Mouse (Mus musculus) retina, embryonic 14.5 days (tissue): ENCODE data around the gene Lrrn4.

ENCODE experiments used
- DNase-seq: peaks from one replicate; pipeline ENCODE4 v3.0.0-alpha.2; 2015; ENCODE audit warnings: low spot score

Gene Lrrn4

DNA sequence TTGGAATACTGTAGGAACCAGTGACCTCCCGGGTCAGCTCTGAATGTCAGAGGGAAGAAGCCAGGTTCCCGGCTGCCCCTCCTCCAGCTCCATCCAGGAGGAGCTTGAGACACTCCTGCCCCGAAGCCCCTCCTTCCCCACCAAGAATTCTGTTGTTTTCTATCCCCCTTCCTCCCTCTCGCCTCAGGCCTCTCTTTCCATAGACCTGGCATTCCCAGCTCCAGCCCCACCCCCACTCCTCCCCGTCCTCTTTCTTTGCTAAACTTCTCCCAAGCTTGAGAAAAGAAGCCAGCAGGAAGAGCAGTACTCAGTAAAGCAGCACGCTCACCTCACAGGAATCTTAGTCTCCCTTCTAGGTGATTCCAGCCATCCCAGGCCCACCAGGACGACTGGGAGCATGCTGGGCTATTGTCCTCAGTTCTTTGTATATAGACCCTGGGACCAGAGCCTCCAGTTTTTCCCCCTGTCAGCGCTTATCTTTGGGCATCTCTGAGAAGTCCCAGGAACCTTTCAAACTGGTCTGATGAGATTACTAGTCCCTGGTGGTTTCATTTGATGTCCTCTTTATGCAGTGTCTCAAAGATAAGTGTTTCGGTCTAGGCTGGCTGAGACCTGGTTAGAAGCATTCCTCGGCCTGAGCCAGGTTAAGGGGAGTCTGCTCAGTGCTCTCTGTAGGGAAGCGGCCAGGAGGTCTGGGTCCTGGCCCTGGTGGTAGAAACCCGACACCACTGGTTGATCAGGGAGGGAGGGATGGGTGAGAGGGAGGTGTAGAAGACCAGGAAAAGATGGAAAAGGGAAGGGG, at the start of gene Lrrn4:
TSS of gene Lrrn4 (minus strand) at position 48 of the 802 bp plus-strand sequence.
- peak; percentile 17 for DNase-seq

DNA sequence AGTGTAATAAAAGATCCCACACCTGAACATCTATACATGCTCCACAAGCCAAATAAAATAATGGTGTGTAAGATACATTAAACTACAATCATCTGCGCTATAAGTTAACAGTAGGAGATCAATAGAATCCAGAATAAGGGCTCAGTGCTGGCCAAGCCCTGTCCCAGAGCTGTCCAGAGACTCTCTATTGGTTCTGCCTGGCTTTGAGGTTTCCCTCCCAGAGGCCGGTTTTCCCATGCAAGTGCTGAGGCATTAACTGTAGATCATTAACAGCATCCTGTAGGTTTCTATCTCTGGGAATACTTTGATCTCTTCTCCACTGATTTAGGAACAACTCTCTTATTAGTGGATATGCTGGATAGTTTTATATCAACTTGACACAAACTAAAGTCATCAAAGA, 48.3 kb upstream of the Lrrn4 start:
- no peak for DNase-seq

DNA sequence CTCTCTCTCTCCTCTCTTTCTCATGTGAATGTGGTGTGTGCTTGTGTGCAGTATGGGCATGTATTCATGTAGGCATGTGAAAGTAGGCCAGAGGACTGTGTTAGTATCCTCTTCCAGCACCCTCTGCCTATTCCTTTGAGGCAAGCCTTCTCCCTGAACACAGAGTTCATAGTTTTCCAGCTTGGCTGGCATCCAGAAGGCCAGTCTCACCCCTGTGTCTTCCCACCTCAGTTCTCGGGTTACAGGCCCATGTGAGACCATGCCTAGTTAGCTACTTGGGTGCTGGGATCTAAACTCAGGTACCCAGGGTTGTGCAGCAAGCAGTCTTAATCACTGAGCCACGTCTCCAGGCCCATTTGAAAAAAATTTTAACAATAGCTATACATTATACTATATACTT, 47.2 kb upstream of the Lrrn4 start:
- DNase-seq = no peak

DNA sequence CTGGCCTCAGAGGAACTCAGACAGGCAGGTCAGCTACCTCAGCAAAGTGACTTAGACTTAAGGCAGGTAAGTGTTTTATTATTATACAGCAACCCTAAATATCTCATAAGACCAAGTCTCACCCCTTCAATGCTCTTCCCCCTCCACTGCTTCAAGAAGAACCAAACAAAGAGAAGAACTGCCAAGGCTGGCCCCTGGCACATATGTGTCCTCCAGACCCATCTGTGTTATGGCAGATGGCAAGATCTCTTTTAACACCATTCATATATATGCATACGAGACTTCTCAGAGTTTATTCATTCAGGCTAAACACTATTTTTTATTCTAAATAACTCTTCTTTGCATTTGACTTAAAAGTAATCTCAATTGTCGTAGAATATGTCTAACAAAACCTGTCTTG, 46.6 kb upstream of the Lrrn4 start:
- no peak for DNase-seq

GRCm38 (mm10) chr2:132923290-132924085, 42.8 kb upstream of the Lrrn4 start:
- no peak for DNase-seq

DNA sequence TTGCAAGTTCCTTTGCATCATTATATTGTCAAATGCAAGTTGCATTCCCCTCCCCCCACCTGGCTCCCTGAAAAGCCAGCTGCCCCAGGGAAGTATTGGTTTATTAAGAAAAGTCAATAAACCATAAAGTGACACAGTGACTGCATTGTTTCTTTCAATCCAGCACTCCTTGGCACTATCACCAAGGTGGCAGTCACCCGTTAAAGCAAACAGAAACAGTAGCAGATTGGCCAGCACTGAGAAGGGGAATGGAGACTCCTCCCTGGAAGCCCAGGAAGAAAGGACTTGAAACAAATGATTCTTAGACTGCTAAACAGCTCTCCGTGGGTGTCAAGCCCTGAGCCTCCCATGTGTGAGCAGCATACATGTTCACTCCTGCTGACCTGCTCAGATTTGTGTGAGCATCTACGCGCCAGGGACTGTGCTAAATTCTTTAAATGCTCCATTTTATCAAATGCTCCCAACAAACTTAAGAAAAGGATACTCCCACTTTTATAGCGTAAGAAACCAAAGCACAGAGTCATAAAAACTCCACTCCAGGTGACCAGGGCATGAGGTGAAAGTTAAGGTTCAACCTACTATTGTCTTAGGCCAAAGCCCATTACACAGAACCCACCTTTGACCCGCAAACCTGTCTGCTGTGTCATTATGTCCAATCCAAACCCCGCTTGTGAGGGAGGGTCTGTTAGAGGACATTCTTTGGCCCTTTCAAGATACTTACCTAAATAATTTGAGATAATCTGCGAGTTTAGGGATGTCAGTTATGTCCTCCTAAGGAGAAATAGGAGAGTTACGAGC, 41.6 kb upstream of the Lrrn4 start:
- no peak for DNase-seq

- DNase-seq = no peak
These were observed 34.1 kb upstream of the Lrrn4 start for GRCm38 (mm10) chr2:132914785-132915184.

- DNase-seq = peak; percentile 81
These were observed 26.1 kb upstream of the Lrrn4 start for GRCm38 (mm10) chr2:132906763-132907162.

GRCm38 (mm10) chr2:132904961-132905360, 24.3 kb upstream of the Lrrn4 start:
- no peak for DNase-seq

- peak; percentile 91 for DNase-seq
These were observed 22.8 kb upstream of the Lrrn4 start for GRCm38 (mm10) chr2:132903498-132903897.

DNA sequence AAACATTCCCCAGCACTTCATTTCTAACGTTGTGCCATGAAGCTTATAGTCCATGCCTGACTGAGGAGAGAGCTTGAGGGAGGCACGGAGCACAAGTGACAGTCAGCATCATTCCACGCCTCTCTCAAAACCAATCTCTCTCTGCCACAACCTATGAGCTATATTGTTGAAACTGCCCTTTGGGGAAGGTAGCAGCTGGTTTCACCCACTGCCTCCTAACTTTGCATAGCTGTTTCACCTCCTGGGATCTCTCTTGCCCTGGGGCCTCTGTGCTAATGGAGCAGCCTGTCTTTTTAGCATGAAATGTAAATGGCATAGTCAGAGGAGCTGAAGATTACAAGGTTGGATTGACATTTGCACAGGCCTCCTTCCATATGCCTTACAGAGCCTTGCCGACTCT, 21.4 kb upstream of the Lrrn4 start:
- no peak for DNase-seq

DNA sequence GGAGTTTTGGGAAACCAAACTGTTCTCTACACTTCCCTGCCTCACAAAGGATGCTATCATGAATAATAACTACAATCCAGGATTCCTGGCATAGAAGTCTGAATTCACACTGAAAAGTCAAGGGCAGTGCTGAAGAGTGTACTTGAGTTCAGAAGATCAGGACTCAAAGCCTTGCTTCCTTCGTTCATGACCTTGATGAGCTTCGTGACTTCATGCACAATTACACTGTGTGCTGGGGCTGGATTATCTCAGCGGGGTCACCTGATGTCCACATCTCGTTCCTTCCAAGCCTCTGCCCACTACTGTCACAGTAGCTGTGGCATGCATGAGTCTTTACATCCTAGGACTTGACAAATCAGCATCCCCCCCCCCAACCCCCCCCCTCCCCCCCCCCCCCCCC, 20.9 kb upstream of the Lrrn4 start:
- DNase-seq = no peak

DNA sequence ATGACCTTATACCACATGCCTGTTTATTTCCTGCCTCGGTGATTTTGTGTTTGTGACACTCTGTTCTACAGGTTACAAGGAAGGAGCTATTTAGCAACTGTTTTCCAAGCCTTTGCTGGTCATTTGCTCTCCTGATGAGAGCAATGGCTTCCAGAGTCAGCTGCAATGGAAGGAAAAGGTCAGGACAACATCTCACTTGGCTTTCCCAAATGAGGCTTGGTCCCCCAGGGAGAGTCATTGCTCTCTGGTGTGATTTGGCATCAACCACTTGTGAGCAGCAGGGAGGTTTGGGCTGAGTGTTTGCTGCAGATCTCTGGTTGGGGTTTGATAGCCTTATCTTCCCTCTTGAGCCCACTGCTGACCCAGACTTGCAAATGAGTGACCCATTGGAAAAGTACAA, 19.9 kb upstream of the Lrrn4 start:
- no peak for DNase-seq

GRCm38 (mm10) chr2:132898211-132898610, 17.5 kb upstream of the Lrrn4 start:
- DNase-seq = no peak

GRCm38 (mm10) chr2:132893826-132894225, 13.1 kb upstream of the Lrrn4 start:
- no peak for DNase-seq

DNA sequence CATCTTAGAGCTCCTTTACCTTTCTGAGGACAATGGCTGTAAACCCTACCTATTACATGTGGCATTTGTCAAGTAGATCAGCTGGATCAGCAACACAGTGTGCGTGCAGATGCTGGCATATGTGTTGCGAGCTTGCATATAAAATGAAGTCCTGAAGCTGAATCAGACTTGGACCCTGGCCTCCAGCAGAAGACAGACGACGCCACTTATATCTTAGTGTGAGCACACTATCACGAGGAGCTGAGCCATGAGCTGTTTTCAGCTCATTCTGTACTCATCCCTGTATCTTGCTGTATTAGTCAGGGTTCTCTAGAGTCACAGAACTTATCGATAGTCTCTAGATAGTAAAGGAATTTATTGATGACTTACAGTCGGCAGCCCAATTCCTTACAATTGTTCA, 4.6 kb upstream of the Lrrn4 start:
- DNase-seq = no peak

DNA sequence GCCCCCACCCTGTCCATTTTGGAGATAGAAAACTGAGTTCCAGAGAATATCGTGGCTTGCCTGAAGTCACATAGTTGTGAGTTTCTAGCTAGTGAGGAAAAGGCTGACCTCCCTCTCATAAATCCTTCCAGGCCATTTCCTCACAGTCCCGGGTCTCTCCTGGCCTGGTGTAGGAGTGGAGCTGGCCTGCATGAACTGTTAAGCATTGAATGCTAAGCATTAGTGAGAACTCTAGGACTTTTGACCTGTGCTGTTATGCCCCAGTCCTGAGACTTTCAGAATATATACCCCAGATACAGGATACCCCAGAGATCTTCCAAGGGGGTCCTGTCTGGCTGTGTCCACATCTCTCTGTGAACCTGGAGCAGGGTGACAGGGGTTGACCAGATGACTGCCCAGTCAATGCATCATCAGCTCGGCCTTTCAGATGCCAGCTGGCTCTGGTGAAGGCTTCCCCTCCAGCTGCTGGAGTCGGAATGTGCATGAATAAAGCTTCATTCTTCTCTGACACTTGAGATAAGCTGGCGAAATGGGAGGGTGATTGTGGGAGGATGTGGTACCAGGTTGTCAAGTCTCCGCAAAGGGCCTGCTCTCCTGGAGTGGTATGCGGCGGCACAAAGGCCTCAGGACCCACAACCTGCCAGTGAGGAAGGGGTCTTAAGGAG, 3.7 kb upstream of the Lrrn4 start:
- no peak for DNase-seq

DNA sequence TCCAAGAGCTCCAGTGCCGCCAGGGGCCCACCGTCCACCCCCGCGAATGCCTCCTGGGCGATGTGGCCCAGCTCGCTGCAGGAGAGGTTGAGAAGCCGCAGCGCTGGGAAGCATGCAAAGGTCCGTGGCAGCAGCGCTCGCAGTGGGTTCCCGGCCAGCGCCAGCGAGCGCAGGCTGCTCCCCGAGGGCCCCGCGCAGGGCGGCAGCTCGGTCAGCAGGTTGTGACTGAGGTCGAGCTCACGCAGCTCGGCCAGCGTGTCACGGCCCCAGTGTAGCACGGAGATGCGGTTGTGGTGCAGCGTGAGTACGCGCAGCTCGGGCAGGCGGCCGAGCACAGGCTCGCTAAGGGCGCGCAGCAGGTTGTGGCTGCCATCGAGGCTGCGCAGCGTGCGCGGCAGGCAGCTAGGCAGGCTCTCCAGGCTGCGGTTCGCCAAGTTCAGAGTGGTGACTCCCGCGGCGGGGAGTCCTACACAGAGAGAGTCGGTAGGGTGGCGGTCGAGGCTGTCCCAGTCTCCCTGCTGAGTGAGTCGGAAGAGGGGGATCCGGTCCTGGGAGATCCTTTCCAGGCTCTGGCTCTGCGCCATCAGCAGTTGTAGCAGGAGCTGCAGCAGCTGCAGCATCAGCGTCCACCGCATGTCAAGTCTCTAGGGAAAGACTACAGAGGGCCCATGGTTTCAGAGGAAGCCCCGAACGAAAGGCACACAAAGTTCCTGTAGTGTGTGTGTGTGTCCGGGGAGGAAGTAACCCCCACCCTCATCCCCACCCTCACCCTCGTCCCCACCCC, 1.2 kb downstream of the Lrrn4 start:
- DNase-seq = peak; percentile 59

DNA sequence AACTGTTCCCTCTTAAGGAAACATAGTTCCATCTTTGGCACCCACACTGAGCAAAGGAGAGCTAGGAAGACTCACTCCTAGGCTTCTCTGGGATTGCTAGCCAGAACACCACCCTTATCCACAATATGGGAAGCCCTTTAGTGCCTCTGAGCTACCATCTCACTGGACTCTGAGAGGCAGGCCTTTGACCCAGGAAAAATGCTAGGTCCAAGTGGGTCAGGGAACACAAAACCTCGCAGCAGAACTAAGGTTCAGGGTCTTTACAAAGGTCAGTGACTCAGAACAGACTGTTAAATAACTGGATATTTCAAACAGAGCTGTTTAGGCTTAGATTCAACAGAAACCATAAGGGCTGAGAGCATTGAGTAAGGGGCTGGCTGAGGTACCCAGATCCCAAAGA, 3.7 kb downstream of the Lrrn4 start:
- no peak for DNase-seq

GRCm38 (mm10) chr2:132873657-132874326, 6.9 kb downstream of the Lrrn4 start:
- no peak for DNase-seq

GRCm38 (mm10) chr2:132871663-132872062, 9.0 kb downstream of the Lrrn4 start:
- no peak for DNase-seq
